32 mouse cellular contexts compared by ENCODE assay signal in genomic region chr6:120045406-120045805, GRCm38 (mm10). TPM values are rescaled to one million over a fixed set of nuclear protein-coding genes. Genes with fewer than 3 reads are reported as not detected.
"Had no signal": no experiment of that assay in that cellular context is flagged by ENCODE, and none has a peak within 500 bp of the region (broad histone marks: within the 10 kb centered on the region; RNA-seq: fewer than 3 reads in every experiment).

No protein-coding gene starts in this region.

- H3K27me3 ChIP-seq: hindbrain, embryonic 15.5 days; liver, embryonic 13.5 days; liver, embryonic 15.5 days had no signal

- H3K9ac ChIP-seq: hindbrain, embryonic 13.5 days; hindbrain, embryonic 15.5 days; limb, embryonic 12.5 days; liver, embryonic 13.5 days; liver, embryonic 15.5 days; liver, postnatal 0 days had no signal

- H3K36me3 ChIP-seq: hindbrain, embryonic 13.5 days; hindbrain, embryonic 15.5 days; limb, embryonic 10.5 days; limb, embryonic 12.5 days; liver, embryonic 13.5 days; liver, embryonic 15.5 days had no signal

- H3K9me3 ChIP-seq: hindbrain, embryonic 13.5 days; hindbrain, embryonic 15.5 days; limb, embryonic 10.5 days; limb, embryonic 12.5 days; liver, embryonic 13.5 days; liver, embryonic 15.5 days had no signal

- H3K4me3 ChIP-seq: hindbrain, embryonic 13.5 days; hindbrain, embryonic 15.5 days; layer of hippocampus, adult 2 months; left cerebral cortex, adult 2 months; limb, embryonic 10.5 days; limb, embryonic 12.5 days; liver, embryonic 13.5 days; liver, embryonic 15.5 days had no signal

- H3K4me2 ChIP-seq: heart, embryonic 11.5 days; hindbrain, embryonic 13.5 days; hindbrain, embryonic 15.5 days; limb, embryonic 12.5 days; liver, embryonic 11.5 days; liver, embryonic 13.5 days; liver, embryonic 15.5 days had no signal

- DNase-seq: gastrocnemius, postnatal 14 days; gastrocnemius, postnatal 36 days; heart, postnatal 10 days; kidney, adult 11 months; kidney, adult 2 months; kidney, adult 9 months; kidney, postnatal 10 days; kidney, postnatal 25 days; kidney, postnatal 4 days; liver; liver, embryonic 13.5 days; liver, postnatal 0 days; lung, adult 2 months had no signal

- H3K4me1 ChIP-seq: hindbrain, embryonic 13.5 days; hindbrain, embryonic 15.5 days; limb, embryonic 10.5 days; limb, embryonic 12.5 days; liver, embryonic 13.5 days; liver, embryonic 15.5 days had no signal

- ATAC-seq: hindbrain, postnatal 0 days; intestine, embryonic 16.5 days; liver, postnatal 0 days had no signal

- H3K27ac ChIP-seq: hindbrain, embryonic 13.5 days; hindbrain, embryonic 15.5 days; hindbrain, postnatal 0 days; layer of hippocampus, adult 2 months; left cerebral cortex, adult 2 months; limb, embryonic 10.5 days; limb, embryonic 12.5 days; liver, embryonic 13.5 days; liver, embryonic 15.5 days had no signal

RNA-seq across cellular contexts. Expression of gene Ninj2, which starts 47.7 kb away (rescaled TPM):
- total RNA-seq: gastrocnemius, adult 18-20 months; gastrocnemius, postnatal 14 days; gastrocnemius, postnatal 36 days; heart, adult 18-20 months; heart, postnatal 10 days; heart, postnatal 25 days; hematopoietic stem cell, adult 5-6 weeks; hindbrain, postnatal 0 days had no signal
- polyA plus RNA-seq: heart, embryonic 11.5 days; heart, embryonic 14.5 days; heart, embryonic 16.5 days; hindbrain, embryonic 11.5 days; hindbrain, embryonic 13.5 days; hindbrain, embryonic 15.5 days; hindbrain, postnatal 0 days; intestine, embryonic 14.5 days; kidney, adult 2 months; limb, embryonic 10.5 days; limb, embryonic 12.5 days; liver, embryonic 11.5 days; liver, embryonic 13.5 days had no signal
